7 mouse cellular contexts compared by ENCODE assay signal in genomic region chr17:66233451-66233951, GRCm38 (mm10).
DNase-seq lines count a peak whose midpoint lies in the region; ATAC-seq and TF ChIP-seq lines count a peak whose summit lies in the region.

No protein-coding gene starts in this region.

- no peaks in the 10 kb centered on the region for H3K36me3 ChIP-seq in kidney, embryonic 16.5 days (ENCODE audit: insufficient read depth, low read length)

- intact Hi-C loops in left cerebral cortex, adult 2 months (cut with DNase I), result no loop called here
- intact Hi-C loops in left cerebral cortex, postnatal 25 days (cut with DNase I), result loop anchor here (1.0 to 2.0 kb wide), 5 partner anchors 25 to 252 kb away; partner anchors contain the start of gene Mtcl1

- H3K9ac ChIP-seq in kidney, embryonic 16.5 days (replicated peaks; ENCODE audit: low read length), result no peak overlapping the region

- POLR2A ChIA-PET in Patski (lab: Charles Lee), result interaction anchor here (0.5 kb wide), 1 partner anchor 46 kb away, joined by 3 read pairs; no protein-coding TSS in a partner anchor

- WGBS in kidney, embryonic 16.5 days, result 46% methylated on average over 12 of the region's 12 CpGs

- peak overlapping the region; percentile 81 for H3K27ac ChIP-seq in left cerebral cortex, adult 2 months
- H3K27ac ChIP-seq in cortical plate, adult 2 months (ENCODE audit: insufficient read depth, low read length), result no peak overlapping the region
- H3K27ac ChIP-seq in kidney, embryonic 16.5 days (ENCODE audit: low read length), result no peak overlapping the region

- TF ChIP-seq CTCF in left cerebral cortex, adult 2 months (IDR thresholded peaks at IDR 0.05), result peak; percentile 51
- TF ChIP-seq CTCF in Patski (IDR thresholded peaks at IDR 0.05), result peak; percentile 38
- TF ChIP-seq CTCF in cortical plate, adult 2 months (IDR thresholded peaks at IDR 0.05; ENCODE audit: extremely low read depth, insufficient read depth, low read length), result peak; percentile 9; the same call in 1 of the 2 replicates

- 0 out of 2 replicates have a peak overlapping the region, but pooled peaks have one; percentile 4 for H3K4me2 ChIP-seq in kidney, embryonic 16.5 days (replicated peaks; ENCODE audit: low read depth, low read length)

- H3K4me1 ChIP-seq in cortical plate, adult 2 months (ENCODE audit: control insufficient read depth, insufficient read depth, low read length), result peaks cover 2% of the 10 kb centered on the region
- H3K4me1 ChIP-seq in kidney, embryonic 16.5 days (ENCODE audit: insufficient read depth, low read length), result no peaks in the 10 kb centered on the region; the same call in 1 of the 2 replicates

- peak; percentile 35 for ATAC-seq in Patski
- peak; percentile 57 for ATAC-seq in kidney, embryonic 16.5 days (ENCODE audit: low FRiP score, low TSS enrichment)
- no peak for ATAC-seq in CD4-positive, CD25-positive, alpha-beta regulatory T cell, adult 4 months

- peak in 1 of 2 experiments; percentile 36 for DNase-seq in left cerebral cortex, adult 2 months (ENCODE audit: extremely low spot score in 1 of 2, low spot score in 2 of 2)
- DNase-seq in left cerebral cortex, postnatal 25 days (ENCODE audit: low spot score in 2 of 2), result no peak
- DNase-seq in Patski (ENCODE audit: low read depth, low spot score), result no peak
- no peak for DNase-seq in gastrocnemius, postnatal 10 days

- no peaks in the 10 kb centered on the region for H3K9me3 ChIP-seq in kidney, embryonic 16.5 days (ENCODE audit: low read length)

- CTCF ChIA-PET in Patski (lab: Charles Lee), result interaction anchor here (1.4 to 2.2 kb wide), 3 partner anchors 187 to 228 kb away, joined by 3 to 19 read pairs (median 6); no protein-coding TSS in a partner anchor

- TF ChIP-seq POLR2A in cortical plate, adult 2 months (IDR thresholded peaks at IDR 0.05; ENCODE audit: extremely low read depth, insufficient read depth, low read length), result no peak

- no peak overlapping the region for H3K4me3 ChIP-seq in left cerebral cortex, adult 2 months
- no peak overlapping the region for H3K4me3 ChIP-seq in cortical plate, adult 2 months (ENCODE audit: insufficient read depth, low read length)
- peak overlapping the region; percentile 13; the same call in 1 of the 2 replicates for H3K4me3 ChIP-seq in kidney, embryonic 16.5 days (ENCODE audit: low read length)

- in situ Hi-C loops in Patski (cut with MboI; ENCODE audit: low pct_unique_long_range_greater_than_20kb), result no loop called here

- peaks cover 13% of the 10 kb centered on the region for H3K27me3 ChIP-seq in Patski
- H3K27me3 ChIP-seq in kidney, embryonic 16.5 days (ENCODE audit: insufficient read depth, low read length), result no peaks in the 10 kb centered on the region
